ENCODE assay signal across 24 mouse cellular contexts in genomic region chr17:28725783-28726182, GRCm38 (mm10). TPM values are rescaled to one million over a fixed set of nuclear protein-coding genes. Genes with fewer than 3 reads are reported as not detected.
"Had no signal": no experiment of that assay in that cellular context is flagged by ENCODE, and none has a peak within 500 bp of the region (broad histone marks: within the 10 kb centered on the region; RNA-seq: fewer than 3 reads in every experiment).

Gene AC170998.1 (plus strand): TSS chr17:28726083.

- H3K27ac ChIP-seq: heart, embryonic 10.5 days; hindbrain, embryonic 10.5 days; hindbrain, embryonic 12.5 days; hindbrain, embryonic 14.5 days; layer of hippocampus, adult 2 months; left cerebral cortex, adult 2 months; limb, embryonic 13.5 days; limb, embryonic 15.5 days; liver, embryonic 12.5 days; liver, embryonic 14.5 days had no signal

- DNase-seq: gastrocnemius, postnatal 14 days; heart, adult 18-20 months; heart, postnatal 10 days; heart, postnatal 4 days; kidney, adult 18-20 months; kidney, adult 8-10 months; kidney, postnatal 10 days; kidney, postnatal 25 days; kidney, postnatal 4 days; left cerebral cortex, postnatal 4 days had no signal

- H3K4me3 ChIP-seq: heart, embryonic 10.5 days; heart, embryonic 12.5 days; hindbrain, embryonic 10.5 days; hindbrain, embryonic 12.5 days; layer of hippocampus, adult 2 months; left cerebral cortex, adult 2 months; limb, embryonic 13.5 days; limb, embryonic 15.5 days; liver, embryonic 12.5 days had no signal

- ATAC-seq: hindbrain, embryonic 16.5 days; intestine, embryonic 16.5 days; liver, embryonic 12.5 days had no signal

RNA-seq across cellular contexts. Expression of gene AC170998.1, which starts in this region (rescaled TPM):
- polyA plus RNA-seq: liver, adult 2 months had no signal
